Mouse (Mus musculus): ENCODE measurements around the gene Il17f. TPM values are rescaled to one million over a fixed set of nuclear protein-coding genes. Genes with fewer than 3 reads are reported as not detected.

The Il17f gene
- total RNA-seq (2023) = under 1 TPM; 0.31 to 0.71 TPM

DNA sequence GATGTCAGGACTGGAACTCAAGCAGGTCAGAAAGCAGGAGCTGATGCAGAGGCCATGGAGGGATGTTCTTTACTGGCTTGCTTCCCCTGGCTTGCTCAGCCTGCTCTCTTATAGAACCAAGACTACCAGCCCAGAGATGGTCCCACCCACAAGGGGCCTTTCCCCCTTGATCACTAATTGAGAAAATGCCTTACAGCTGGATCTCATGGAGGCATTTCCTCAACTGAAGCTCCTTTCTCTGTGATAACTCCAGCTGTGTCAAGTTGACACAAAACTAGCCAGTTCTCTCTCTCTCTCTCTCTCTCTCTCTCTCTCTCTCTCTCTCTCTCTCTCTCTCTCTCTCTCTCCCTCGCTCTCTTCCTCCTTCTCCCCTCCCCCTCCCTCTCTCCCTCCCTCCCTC lies at the start of gene Il17f:
Gene Il17f, minus strand, starts transcription at position 101 of the 400 bp plus-strand sequence.

DNA sequence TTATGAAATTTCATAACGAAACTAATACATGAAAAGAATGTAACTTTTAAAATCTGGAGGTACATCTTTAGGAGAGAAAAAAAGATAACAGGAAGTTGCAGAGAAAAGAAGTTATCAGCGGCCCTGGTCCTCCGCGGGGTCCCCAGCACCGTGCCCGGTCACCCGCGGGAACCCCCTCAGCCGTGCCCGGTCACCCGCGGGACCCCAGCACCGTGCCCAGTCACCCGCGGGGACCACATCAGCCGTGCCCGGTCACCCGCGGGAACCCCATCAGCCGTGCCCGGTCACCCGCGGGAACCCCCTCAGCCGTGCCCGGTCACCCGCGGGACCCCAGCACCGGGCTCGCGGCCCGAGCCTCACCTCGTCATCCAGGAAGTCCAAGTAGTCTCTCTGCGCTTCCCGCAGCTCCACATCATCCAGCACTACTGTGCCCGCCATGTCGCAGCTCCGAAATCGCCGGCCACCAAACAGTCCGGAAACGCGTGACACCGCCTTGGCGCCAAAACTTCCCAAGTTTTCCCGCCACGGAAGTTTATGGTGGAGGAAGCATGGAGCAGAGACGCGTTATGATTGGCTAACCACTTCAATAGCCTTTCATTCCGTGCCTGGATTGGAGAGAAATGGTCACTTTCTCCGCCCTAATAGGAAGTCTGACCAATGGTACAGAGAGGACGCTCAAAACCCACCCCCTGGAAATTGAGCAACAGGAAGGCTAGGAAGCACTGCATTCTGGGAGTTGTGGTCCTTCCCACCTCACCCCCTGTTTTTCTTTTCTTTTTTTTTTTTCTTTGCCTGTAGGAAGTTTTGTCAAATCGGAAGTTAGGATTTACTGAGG lies 29.6 kb upstream of the Il17f start, which contains the start of gene Mcm3:
Gene Mcm3, minus strand, starts transcription at position 542 of the 835 bp plus-strand sequence.

DNA sequence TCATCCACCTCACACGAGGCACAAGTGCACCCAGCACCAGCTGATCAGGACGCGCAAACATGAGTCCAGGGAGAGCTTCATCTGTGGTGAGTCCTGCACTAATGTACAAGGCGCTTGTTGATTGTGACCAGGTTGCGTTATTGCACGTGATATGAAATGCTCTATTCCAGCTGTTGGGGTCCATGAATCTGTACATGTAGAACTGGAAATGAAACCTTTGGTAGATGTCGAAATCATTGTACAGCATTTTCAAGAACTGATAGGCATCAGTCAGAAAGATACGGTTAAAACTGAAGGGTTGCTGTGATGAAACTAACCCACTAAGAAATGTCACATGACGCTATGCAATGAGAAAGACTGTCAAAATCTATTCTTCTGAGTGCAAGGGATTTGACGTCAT lies 59.5 kb downstream of the Il17f start, which contains the start of gene Il17a:
Gene Il17a, plus strand, starts transcription at position 3 of the 400 bp plus-strand sequence.

Other genes starting within 250 kb of the Il17f start
- not detected for gene Pkhd1, start 172.6 kb downstream of the Il17f start, total RNA-seq (2023)
- gene Il17a, start 59.7 kb downstream of the Il17f start, total RNA-seq (2023) = not detected
- gene Mcm3, start 29.7 kb upstream of the Il17f start, total RNA-seq (2023) = 100 to 1,000 TPM in 1 of 2 experiments, 10 to 100 TPM in 1; 95.2 to 102 TPM
- 1 to 10 TPM in 1 of 2 experiments, under 1 TPM in 1; 0.36 to 1.3 TPM for gene Paqr8, start 100.0 kb upstream of the Il17f start, total RNA-seq (2023)
- gene Efhc1, start 161.0 kb upstream of the Il17f start, total RNA-seq (2023) = under 1 TPM; 0.22 to 0.40 TPM